Mouse (Mus musculus) olfactory bulb, adult 2 months (tissue): ENCODE measurements around the gene Gm20503.

Source experiments
- CTCF ChIP-seq: fragments of 200-500 bp; IDR thresholded peaks from 2 replicates; pipeline ENCODE4 v1.5.1; 2012; ENCODE audit warnings: low read depth, mild to moderate bottlenecking, low read length, moderate library complexity; ENCODE audit not compliant: insufficient read depth
- POLR2A ChIP-seq: fragments of 200-500 bp; IDR thresholded peaks from 2 replicates; pipeline ENCODE4 v1.6.1; 2012; ENCODE audit warnings: mild to moderate bottlenecking, low read depth, low read length, moderate library complexity; ENCODE audit not compliant: insufficient read depth

GRCm38 (mm10) chr4:59037525-59037924, 34.5 kb downstream of the Gm20503 start:
- TF ChIP-seq POLR2A (no peak), CTCF (no peak)
